Mouse (Mus musculus): Measurements from ENCODE around the gene Ltb4r2. TPM values are rescaled to one million over a fixed set of nuclear protein-coding genes. Genes with fewer than 3 reads are reported as not detected.

The Ltb4r2 gene
- 0.36 and 0.70 TPM in 2 replicates for polyA plus RNA-seq (2014; fragmentation: Nextera tagmentation; extraction: Ambion mirVana)

DNA sequence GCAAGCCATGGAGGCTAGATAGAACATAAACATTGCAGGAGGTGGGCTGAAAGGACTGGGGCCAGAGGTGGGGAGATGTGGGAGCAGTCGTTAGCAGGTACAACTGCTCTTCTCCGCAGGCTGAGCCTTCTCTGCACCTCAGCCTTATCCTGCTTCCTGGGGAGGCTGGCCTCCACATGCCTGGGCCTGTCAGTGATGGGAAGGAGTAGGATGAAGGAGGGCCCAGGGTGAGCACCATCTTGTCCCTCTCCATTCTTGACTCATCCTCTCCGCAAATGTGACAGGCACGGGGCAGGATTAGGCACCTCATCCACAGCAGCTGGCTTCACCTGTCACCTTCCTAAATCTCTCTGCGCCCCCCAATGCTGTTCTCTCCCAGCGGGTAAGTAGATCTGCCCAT lies at the start of gene Ltb4r2:
Gene Ltb4r2, plus strand, starts transcription at position 266 of the 400 bp plus-strand sequence.
- ATAC-seq (ENCODE audit: low FRiP score) (no peak), DNase-seq (ENCODE audit: low spot score) (no peak)
- 71% methylated on average over 6 of the region's 6 CpGs for WGBS
- H3K27me3 ChIP-seq (ENCODE audit: control insufficient read depth, insufficient read depth, low read length) = peaks cover 42% of the 10 kb centered on the region
- peak within 1 kb of the TSS; percentile 67 for H3K27ac ChIP-seq
- peaks cover 15% of the 10 kb centered on the region for H3K4me1 ChIP-seq (replicated peaks; ENCODE audit: control insufficient read depth, insufficient read depth, low read length)
- no peaks in the 10 kb centered on the region for H3K9me3 ChIP-seq (ENCODE audit: control insufficient read depth, low read length)
- H3K9ac ChIP-seq = peak within 1 kb of the TSS; percentile 83
- H3K4me2 ChIP-seq (replicated peaks) = peak within 1 kb of the TSS; percentile 90
- H3K4me3 ChIP-seq (replicated peaks; ENCODE audit: low read length) = peak within 1 kb of the TSS; percentile 53
- H3K36me3 ChIP-seq (replicated peaks; ENCODE audit: control insufficient read depth, insufficient read depth) = peaks cover 9% of the 10 kb centered on the region

DNA sequence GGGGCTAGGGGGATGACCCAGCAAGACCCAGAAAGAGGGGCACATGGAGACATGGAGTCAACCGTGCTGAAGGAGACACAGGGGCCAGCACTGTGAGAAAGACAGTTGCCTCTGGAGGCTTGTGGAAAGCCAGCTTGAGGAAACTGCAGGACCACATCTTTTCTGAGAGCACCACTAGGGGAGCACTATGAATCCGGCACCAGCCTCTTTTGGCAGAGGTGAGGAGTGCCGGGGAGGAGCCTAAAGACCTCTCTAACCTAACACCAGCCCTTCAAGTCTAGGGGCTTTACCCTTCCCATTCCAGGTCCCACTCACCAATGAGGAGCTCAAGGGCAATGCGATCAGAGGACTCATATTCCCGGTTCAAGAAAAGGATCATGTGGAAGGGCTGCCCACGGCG lies 49.4 kb upstream of the Ltb4r2 start:
- H3K27me3 ChIP-seq (ENCODE audit: control insufficient read depth, insufficient read depth, low read length) = peaks cover 11% of the 10 kb centered on the region; the same call in 1 of the 2 replicates
- no peak overlapping the region for H3K4me2 ChIP-seq (replicated peaks)
- H3K36me3 ChIP-seq (replicated peaks; ENCODE audit: control insufficient read depth, insufficient read depth) = peaks cover 8% of the 10 kb centered on the region
- no peak overlapping the region for H3K27ac ChIP-seq
- H3K9ac ChIP-seq = no peak overlapping the region
- H3K4me1 ChIP-seq (replicated peaks; ENCODE audit: control insufficient read depth, insufficient read depth, low read length) = no peaks in the 10 kb centered on the region
- H3K4me3 ChIP-seq (replicated peaks; ENCODE audit: low read length) = no peak overlapping the region
- DNase-seq (ENCODE audit: low spot score) = no peak
- ATAC-seq (ENCODE audit: low FRiP score) = no peak
- 80% methylated on average over 7 of the region's 7 CpGs for WGBS
- H3K9me3 ChIP-seq (ENCODE audit: control insufficient read depth, low read length) = no peaks in the 10 kb centered on the region

DNA sequence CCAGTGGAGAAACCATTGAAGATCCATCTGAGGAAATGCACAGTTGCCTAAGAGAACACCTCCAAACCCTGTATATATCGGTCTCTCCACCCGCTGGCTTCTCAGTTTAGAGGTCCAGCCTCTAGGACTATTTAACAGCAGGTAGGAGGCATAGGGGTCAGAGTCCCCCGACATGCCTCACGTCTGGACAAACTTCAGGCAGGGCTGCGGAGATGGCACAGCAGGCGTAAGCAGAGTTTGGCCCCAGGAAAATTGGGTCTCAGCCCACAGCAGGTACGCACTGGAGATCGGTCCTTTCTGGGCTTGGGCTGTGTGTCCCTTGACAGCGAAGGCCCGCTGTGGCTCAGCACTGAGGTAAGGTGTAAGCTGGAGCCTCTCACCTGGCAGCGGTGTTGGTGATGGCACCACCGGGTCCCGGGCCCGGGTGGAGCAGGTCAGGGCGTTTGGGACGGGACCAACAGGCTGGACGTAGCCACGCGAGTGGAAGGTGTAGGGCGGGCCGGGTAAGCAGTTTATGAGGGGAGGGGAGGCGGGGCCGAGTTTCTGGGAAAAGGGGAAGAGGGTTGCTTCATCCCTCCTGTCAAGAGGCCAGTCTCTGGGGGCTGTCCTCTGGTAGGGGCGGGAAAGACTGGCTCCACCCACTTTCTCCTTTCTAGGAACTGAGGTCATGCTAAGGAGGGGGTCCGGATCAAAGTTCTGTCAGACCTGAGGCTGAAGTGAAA lies 48.1 kb upstream of the Ltb4r2 start:
- 16% methylated on average over 25 of the region's 25 CpGs for WGBS
- no peak overlapping the region for H3K4me2 ChIP-seq (replicated peaks)
- H3K9ac ChIP-seq = no peak overlapping the region
- ATAC-seq (ENCODE audit: low FRiP score) (no peak), DNase-seq (ENCODE audit: low spot score) (no peak)
- H3K4me1 ChIP-seq (replicated peaks; ENCODE audit: control insufficient read depth, insufficient read depth, low read length) = no peaks in the 10 kb centered on the region
- H3K27ac ChIP-seq = no peak overlapping the region
- no peaks in the 10 kb centered on the region for H3K9me3 ChIP-seq (ENCODE audit: control insufficient read depth, low read length)
- H3K4me3 ChIP-seq (replicated peaks; ENCODE audit: low read length) = no peak overlapping the region
- peaks cover 22% of the 10 kb centered on the region for H3K36me3 ChIP-seq (replicated peaks; ENCODE audit: control insufficient read depth, insufficient read depth)
- peaks cover 11% of the 10 kb centered on the region; the same call in 1 of the 2 replicates for H3K27me3 ChIP-seq (ENCODE audit: control insufficient read depth, insufficient read depth, low read length)

DNA sequence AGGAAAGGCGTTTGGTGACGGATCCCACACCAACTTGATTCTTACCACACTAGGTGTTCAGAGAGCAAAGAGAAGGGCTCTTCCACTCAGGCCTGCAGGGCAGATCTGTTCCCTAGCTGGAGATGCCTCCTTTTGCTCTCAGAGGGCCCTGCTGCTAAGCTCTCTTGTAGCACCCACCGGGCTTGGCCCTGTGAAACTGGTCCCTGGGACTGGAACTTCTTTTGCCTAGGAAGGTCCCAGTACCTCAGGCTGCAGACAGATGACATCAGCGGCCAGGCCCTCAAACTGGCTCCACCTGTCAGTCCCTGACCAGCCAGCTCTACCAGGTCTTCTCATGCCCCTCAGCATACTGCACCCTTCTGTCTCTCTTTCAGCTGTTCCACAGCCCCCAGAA lies 47.5 kb upstream of the Ltb4r2 start, which contains the start of gene Tgm1:
Gene Tgm1, minus strand, starts transcription at position 198 of the 394 bp plus-strand sequence.
- ATAC-seq (ENCODE audit: low FRiP score) = no peak
- 34% methylated on average over 4 of the region's 4 CpGs for WGBS
- Histone ChIP-seq H3K27ac (no peak within 1 kb of the TSS), H3K9me3 (ENCODE audit: control insufficient read depth, low read length) (no peaks in the 10 kb centered on the region), H3K27me3 (ENCODE audit: control insufficient read depth, insufficient read depth, low read length) (peaks cover 11% of the 10 kb centered on the region; the same call in 1 of the 2 replicates), H3K4me1 (replicated peaks; ENCODE audit: control insufficient read depth, insufficient read depth, low read length) (no peaks in the 10 kb centered on the region), H3K4me3 (replicated peaks; ENCODE audit: low read length) (no peak within 1 kb of the TSS), H3K9ac (no peak within 1 kb of the TSS), H3K4me2 (replicated peaks) (no peak within 1 kb of the TSS), H3K36me3 (replicated peaks; ENCODE audit: control insufficient read depth, insufficient read depth) (peaks cover 27% of the 10 kb centered on the region)
- no peak for DNase-seq (ENCODE audit: low spot score)

DNA sequence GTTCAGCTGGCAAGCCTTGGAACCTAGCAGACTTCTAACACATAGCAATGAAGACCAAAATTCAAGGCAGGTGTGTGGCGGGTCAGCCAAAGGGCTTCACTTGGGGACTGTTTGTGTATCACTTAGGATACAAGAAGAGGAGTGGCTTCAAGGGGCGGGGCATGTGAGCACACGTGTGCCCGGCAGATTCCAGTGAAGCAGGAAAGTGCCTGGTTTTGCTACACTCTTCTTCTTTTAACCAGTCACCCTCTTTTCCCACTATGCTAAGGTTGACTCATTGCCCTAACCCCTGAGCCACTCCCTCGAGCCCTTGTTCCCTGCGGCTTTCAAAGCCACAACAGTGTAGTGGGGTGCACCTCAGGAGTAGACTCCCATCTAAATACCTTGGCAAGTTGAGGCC lies 46.3 kb upstream of the Ltb4r2 start:
- Histone ChIP-seq H3K4me3 (replicated peaks; ENCODE audit: low read length) (no peak overlapping the region), H3K9ac (no peak overlapping the region), H3K27ac (no peak overlapping the region), H3K36me3 (replicated peaks; ENCODE audit: control insufficient read depth, insufficient read depth) (peaks cover 36% of the 10 kb centered on the region), H3K4me1 (replicated peaks; ENCODE audit: control insufficient read depth, insufficient read depth, low read length) (no peaks in the 10 kb centered on the region), H3K27me3 (ENCODE audit: control insufficient read depth, insufficient read depth, low read length) (peaks cover 11% of the 10 kb centered on the region; the same call in 1 of the 2 replicates), H3K4me2 (replicated peaks) (no peak overlapping the region), H3K9me3 (ENCODE audit: control insufficient read depth, low read length) (no peaks in the 10 kb centered on the region)
- DNase-seq (ENCODE audit: low spot score) (no peak), ATAC-seq (ENCODE audit: low FRiP score) (no peak)
- 47% methylated on average over 6 of the region's 6 CpGs for WGBS

DNA sequence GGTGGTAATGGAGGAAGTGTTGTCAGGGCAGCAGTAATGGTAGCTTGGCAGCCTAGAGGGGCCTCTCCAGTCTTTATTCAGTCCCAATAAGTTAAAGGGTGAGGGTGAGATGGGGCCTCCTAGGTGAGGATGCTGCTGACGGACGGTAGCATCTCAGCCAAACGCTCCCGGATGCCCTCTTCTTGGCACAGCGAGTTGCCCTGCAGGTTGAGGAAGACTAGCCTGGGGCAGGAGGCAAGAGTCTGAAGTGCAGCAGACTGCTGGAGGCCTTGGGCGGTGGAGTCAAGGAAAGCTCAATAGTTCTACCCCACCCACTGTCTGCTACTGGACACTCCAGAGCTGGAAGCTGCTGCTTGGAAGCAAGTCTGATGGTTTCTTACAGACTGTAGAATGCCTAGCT lies 45.0 kb upstream of the Ltb4r2 start:
- H3K27me3 ChIP-seq (ENCODE audit: control insufficient read depth, insufficient read depth, low read length) = peaks cover 11% of the 10 kb centered on the region; the same call in 1 of the 2 replicates
- peaks cover 5% of the 10 kb centered on the region; the same call in 1 of the 2 replicates for H3K4me1 ChIP-seq (replicated peaks; ENCODE audit: control insufficient read depth, insufficient read depth, low read length)
- H3K9me3 ChIP-seq (ENCODE audit: control insufficient read depth, low read length) = no peaks in the 10 kb centered on the region
- 95% methylated on average over 6 of the region's 6 CpGs for WGBS
- H3K36me3 ChIP-seq (replicated peaks; ENCODE audit: control insufficient read depth, insufficient read depth) = peaks cover 39% of the 10 kb centered on the region
- no peak overlapping the region for H3K27ac ChIP-seq
- DNase-seq (ENCODE audit: low spot score) (no peak), ATAC-seq (ENCODE audit: low FRiP score) (no peak)
- H3K9ac ChIP-seq = no peak overlapping the region
- H3K4me2 ChIP-seq (replicated peaks) = no peak overlapping the region
- no peak overlapping the region for H3K4me3 ChIP-seq (replicated peaks; ENCODE audit: low read length)

DNA sequence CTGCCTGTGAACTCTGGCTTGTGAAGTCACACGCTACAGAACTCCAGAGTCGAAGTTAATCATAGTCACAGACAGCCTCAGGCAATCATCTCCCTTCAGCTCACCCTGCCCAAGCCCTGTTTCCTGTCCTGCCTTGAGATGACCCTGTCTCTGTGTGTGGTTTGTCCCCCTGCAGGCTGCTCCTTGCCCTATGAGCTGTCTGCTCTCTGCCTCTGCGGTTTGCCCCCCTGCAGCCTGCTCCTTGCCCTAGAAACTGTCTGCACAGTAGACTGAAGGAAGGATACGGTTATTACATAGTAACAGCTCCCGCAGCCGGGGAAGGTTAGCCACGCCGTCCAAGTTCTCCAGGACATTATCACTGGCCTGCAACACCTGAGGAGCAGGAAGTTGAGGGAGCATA lies 44.3 kb upstream of the Ltb4r2 start:
- ATAC-seq (ENCODE audit: low FRiP score) = no peak
- WGBS = 89% methylated on average over 8 of the region's 8 CpGs

DNA sequence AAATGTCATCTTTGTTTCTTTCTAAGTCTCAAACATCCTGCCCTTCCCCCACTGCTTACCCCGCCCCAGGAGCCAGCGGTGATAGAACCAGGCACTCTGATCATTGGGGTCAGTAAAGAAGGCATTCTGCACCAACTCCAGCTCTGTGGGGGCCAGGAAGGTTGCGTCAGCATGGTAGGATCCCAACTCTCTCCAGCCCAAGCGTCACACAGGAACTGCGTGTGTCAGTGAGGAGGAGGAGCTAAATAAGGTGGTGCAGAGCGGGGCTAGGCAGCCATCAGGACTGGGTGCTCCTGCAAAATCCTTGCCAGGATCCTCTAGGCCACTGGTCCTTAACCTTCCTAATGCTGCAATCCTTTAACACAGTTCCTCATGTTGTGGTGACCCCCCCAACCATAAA lies 41.5 kb upstream of the Ltb4r2 start:
- Histone ChIP-seq H3K36me3 (replicated peaks; ENCODE audit: control insufficient read depth, insufficient read depth) (peaks cover 39% of the 10 kb centered on the region), H3K4me1 (replicated peaks; ENCODE audit: control insufficient read depth, insufficient read depth, low read length) (peaks cover 12% of the 10 kb centered on the region; the same call in 1 of the 2 replicates), H3K27me3 (ENCODE audit: control insufficient read depth, insufficient read depth, low read length) (no peaks in the 10 kb centered on the region), H3K4me3 (replicated peaks; ENCODE audit: low read length) (no peak overlapping the region), H3K27ac (no peak overlapping the region), H3K4me2 (replicated peaks) (no peak overlapping the region), H3K9me3 (ENCODE audit: control insufficient read depth, low read length) (no peaks in the 10 kb centered on the region), H3K9ac (no peak overlapping the region; the same call in 1 of the 2 replicates)
- ATAC-seq (ENCODE audit: low FRiP score) (no peak), DNase-seq (ENCODE audit: low spot score) (no peak)
- 88% methylated on average over 6 of the region's 6 CpGs for WGBS

More for the DNA sequence above, 44.3 kb upstream of the Ltb4r2 start:
- Histone ChIP-seq H3K4me2 (replicated peaks) (no peak overlapping the region), H3K4me1 (replicated peaks; ENCODE audit: control insufficient read depth, insufficient read depth, low read length) (peaks cover 7% of the 10 kb centered on the region; the same call in 1 of the 2 replicates), H3K9ac (no peak overlapping the region), H3K4me3 (replicated peaks; ENCODE audit: low read length) (no peak overlapping the region), H3K27ac (no peak overlapping the region), H3K27me3 (ENCODE audit: control insufficient read depth, insufficient read depth, low read length) (peaks cover 11% of the 10 kb centered on the region; the same call in 1 of the 2 replicates), H3K36me3 (replicated peaks; ENCODE audit: control insufficient read depth, insufficient read depth) (peaks cover 39% of the 10 kb centered on the region), H3K9me3 (ENCODE audit: control insufficient read depth, low read length) (no peaks in the 10 kb centered on the region)
- DNase-seq (ENCODE audit: low spot score) = no peak

DNA sequence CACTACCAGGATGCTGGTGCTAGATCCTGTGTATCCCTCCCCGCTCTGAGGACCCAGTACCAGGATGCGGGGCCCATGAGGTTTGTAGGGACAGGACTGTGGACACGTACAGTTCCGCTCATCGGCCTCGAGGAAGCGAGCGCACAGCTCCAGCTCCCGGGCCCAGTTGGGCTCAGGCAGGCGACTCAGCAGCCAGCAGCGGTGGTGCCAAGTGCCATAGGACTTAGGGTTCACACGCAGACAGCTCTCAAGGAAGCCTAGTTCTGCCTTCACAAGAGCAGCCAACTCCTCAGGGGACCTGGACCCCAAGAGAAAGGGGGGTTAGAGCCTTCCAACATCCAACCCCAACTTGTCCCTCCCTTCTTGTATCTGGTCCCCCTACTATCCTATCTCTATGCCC lies 40.6 kb upstream of the Ltb4r2 start:
- H3K4me3 ChIP-seq (replicated peaks; ENCODE audit: low read length) = no peak overlapping the region
- no peaks in the 10 kb centered on the region for H3K9me3 ChIP-seq (ENCODE audit: control insufficient read depth, low read length)
- no peak overlapping the region; the same call in 1 of the 2 replicates for H3K9ac ChIP-seq
- peaks cover 39% of the 10 kb centered on the region for H3K36me3 ChIP-seq (replicated peaks; ENCODE audit: control insufficient read depth, insufficient read depth)
- H3K27me3 ChIP-seq (ENCODE audit: control insufficient read depth, insufficient read depth, low read length) = no peaks in the 10 kb centered on the region
- H3K4me1 ChIP-seq (replicated peaks; ENCODE audit: control insufficient read depth, insufficient read depth, low read length) = peaks cover 12% of the 10 kb centered on the region; the same call in 1 of the 2 replicates
- no peak overlapping the region for H3K27ac ChIP-seq
- 92% methylated on average over 12 of the region's 12 CpGs for WGBS
- H3K4me2 ChIP-seq (replicated peaks) = no peak overlapping the region; the same call in 1 of the 2 replicates
- no peak for DNase-seq (ENCODE audit: low spot score)
- ATAC-seq (ENCODE audit: low FRiP score) = no peak

All from hindbrain, embryonic 14.5 days (tissue).